Mouse (Mus musculus) hindbrain, embryonic 11.5 days (tissue): Measurements from ENCODE around the gene Pars2. TPM values are rescaled to one million over a fixed set of nuclear protein-coding genes. Genes with fewer than 3 reads are reported as not detected.

Experiments used
- ATAC-seq: fragments of 200-750 bp; cut with Nextera tagmentation; 2 replicates; pipeline ENCODE4 v1.8.0; 2017; ENCODE audit warnings: mild to moderate bottlenecking, moderate TSS enrichment, moderate library complexity; ENCODE audit not compliant: low FRiP score
- DNase-seq: peaks from one replicate; pipeline ENCODE4 v3.0.0-alpha.2; 2015; ENCODE audit warnings: low spot score
- H3K27ac ChIP-seq: fragments of 300-500 bp; sonication (generic); 2 replicates; pipeline ENCODE4 v1.5.1; 2014; ENCODE audit warnings: mild to moderate bottlenecking, low read depth, low read length
- H3K27me3 ChIP-seq: fragments of 300-500 bp; sonication (generic); 2 replicates; pipeline ENCODE4 v1.6.1; 2014; ENCODE audit warnings: mild to moderate bottlenecking, low read length, moderate library complexity, mixed read lengths; ENCODE audit not compliant: control insufficient read depth, insufficient read depth
- H3K36me3 ChIP-seq: fragments of 300-500 bp; sonication (generic); 2 replicates; pipeline ENCODE4 v1.6.1; 2014; ENCODE audit warnings: mild to moderate bottlenecking, low read length, moderate library complexity, mixed read lengths; ENCODE audit not compliant: control insufficient read depth, insufficient read depth
- H3K4me1 ChIP-seq: fragments of 300-500 bp; sonication (generic); replicated peaks from 2 replicates; pipeline ENCODE4 v1.6.1; 2014; ENCODE audit warnings: low read length, mixed read lengths; ENCODE audit not compliant: control insufficient read depth, insufficient read depth
- H3K4me2 ChIP-seq: fragments of 300-500 bp; sonication (generic); replicated peaks from 2 replicates; pipeline ENCODE4 v1.6.1; 2014; ENCODE audit warnings: mild to moderate bottlenecking, low read depth, low read length
- H3K4me3 ChIP-seq: fragments of 300-500 bp; sonication (generic); 2 replicates; pipeline ENCODE4 v1.5.1; 2014; ENCODE audit warnings: low read depth, low read length
- H3K9ac ChIP-seq: fragments of 300-500 bp; sonication (generic); 2 replicates; pipeline ENCODE4 v1.6.1; 2014; ENCODE audit warnings: low read depth, low read length
- H3K9me3 ChIP-seq: fragments of 300-500 bp; sonication (generic); 2 replicates; pipeline ENCODE4 v1.6.1; 2016; ENCODE audit warnings: low read length; ENCODE audit not compliant: control insufficient read depth
- WGBS: fragments of 180-500 bp; shearing (Covaris S2); extraction: QIAGEN DNeasy Blood & Tissue Kit; methylation state at CpG from one replicate; pipeline ENCODE4 v1.1.7; 2014; 5-methylcytosine and 5-hydroxymethylcytosine counted together
- polyA plus RNA-seq: library from polyadenylated mRNA; unstranded; fragments of >200 nt; fragmentation: Nextera tagmentation; extraction: Ambion mirVana; gene quantifications from 2 replicates; pipeline ENCODE4 v1.2.1, GENCODE M21; 2014

The Pars2 gene
- polyA plus RNA-seq, 1 experiment from 2014 or later, result 9.6 TPM

- no peaks in the 10 kb centered on the region for H3K9me3 ChIP-seq
- H3K4me3 ChIP-seq, result no peak within 1 kb of the TSS; the same call in 1 of the 2 replicates
- peaks cover 2% of the 10 kb centered on the region; the same call in 1 of the 2 replicates for H3K4me1 ChIP-seq
Measured at GRCm38 (mm10) chr4:106617056-106617455, 33.8 kb upstream of the Pars2 start, which contains the start of gene Lexm. Gene Lexm (minus strand): TSS chr4:106617241.

DNA sequence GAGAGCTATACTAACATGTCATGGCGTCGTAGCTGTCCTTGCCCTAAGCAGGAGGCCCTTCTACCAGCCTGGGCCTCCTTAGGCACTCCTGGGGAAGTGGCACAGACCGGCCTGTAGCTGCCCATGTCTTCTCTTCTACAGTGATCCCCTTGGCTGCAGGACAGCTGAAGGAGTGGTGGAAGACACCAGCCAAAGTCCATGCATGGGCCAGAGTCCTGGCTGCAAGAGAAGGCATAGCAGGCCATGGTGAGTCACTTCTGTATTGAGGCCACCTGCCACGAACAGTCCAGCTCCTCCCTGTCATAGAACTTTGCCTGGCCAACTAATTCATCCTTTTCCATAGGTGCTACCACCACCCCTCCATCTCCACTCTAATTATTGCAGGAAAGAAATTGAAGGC, 32.0 kb upstream of the Pars2 start:
- Histone ChIP-seq H3K4me2 (no peak overlapping the region), H3K4me3 (no peak overlapping the region), H3K36me3 (no peaks in the 10 kb centered on the region), H3K27ac (no peak overlapping the region), H3K4me1 (peaks cover 2% of the 10 kb centered on the region; the same call in 1 of the 2 replicates), H3K9me3 (no peaks in the 10 kb centered on the region), H3K27me3 (peaks cover 27% of the 10 kb centered on the region), H3K9ac (no peak overlapping the region)
- DNase-seq (no peak), ATAC-seq (no peak)
- WGBS, result 89% methylated on average over 4 of the region's 4 CpGs

More at GRCm38 (mm10) chr4:106617056-106617455, 33.8 kb upstream of the Pars2 start, which contains the start of gene Lexm:
- 1% methylated on average over 18 of the region's 19 CpGs for WGBS
- no peak within 1 kb of the TSS for H3K27ac ChIP-seq
- DNase-seq, result peak; percentile 31
- ATAC-seq, result no peak
- H3K4me2 ChIP-seq, result peak within 1 kb of the TSS; percentile 37
- H3K27me3 ChIP-seq, result peaks cover 9% of the 10 kb centered on the region
- H3K36me3 ChIP-seq, result no peaks in the 10 kb centered on the region
- no peak within 1 kb of the TSS for H3K9ac ChIP-seq

- Histone ChIP-seq H3K9me3 (no peaks in the 10 kb centered on the region), H3K36me3 (no peaks in the 10 kb centered on the region), H3K4me1 (0 out of 2 replicates have a peak, but pooled peaks cover 2% of the 10 kb centered on the region), H3K27me3 (peaks cover 29% of the 10 kb centered on the region), H3K4me2 (no peak overlapping the region), H3K9ac (no peak overlapping the region), H3K27ac (no peak overlapping the region), H3K4me3 (no peak overlapping the region)
- ATAC-seq (no peak), DNase-seq (no peak)
- 75% methylated on average over 3 of the region's 3 CpGs for WGBS
Measured at GRCm38 (mm10) chr4:106621428-106621827, 29.4 kb upstream of the Pars2 start.

DNA sequence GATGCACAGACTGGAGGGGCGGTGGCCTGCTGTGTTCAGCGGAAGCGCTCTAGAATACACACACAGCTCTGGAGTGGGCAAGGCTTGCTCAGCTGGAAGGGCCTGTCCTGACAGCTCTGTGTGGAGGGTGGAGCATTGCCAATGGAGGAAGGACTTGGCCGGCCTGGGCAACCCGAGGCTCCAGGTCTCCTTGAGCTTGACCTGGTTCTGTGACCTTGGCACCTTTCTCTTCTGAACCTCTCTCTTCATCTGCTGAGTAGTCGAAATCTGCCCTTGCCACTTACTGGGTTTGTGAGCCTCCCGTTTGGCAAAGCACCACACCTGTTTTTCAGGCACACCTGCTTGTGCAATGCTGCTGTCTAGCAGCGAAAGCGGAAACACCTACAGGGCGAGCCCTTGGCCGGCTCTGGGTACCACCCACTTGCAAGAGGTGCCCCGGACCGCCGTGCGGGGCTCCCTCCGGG, 28.8 kb upstream of the Pars2 start, which contains the start of gene Ttc22:
Ttc22 (plus strand) TSS at position 403 of the 464 bp plus-strand sequence.
- Histone ChIP-seq H3K9ac (no peak within 1 kb of the TSS), H3K9me3 (no peaks in the 10 kb centered on the region), H3K4me2 (no peak within 1 kb of the TSS), H3K27me3 (peaks cover 28% of the 10 kb centered on the region), H3K4me1 (0 out of 2 replicates have a peak, but pooled peaks cover under 1% of the 10 kb centered on the region), H3K27ac (no peak within 1 kb of the TSS), H3K4me3 (no peak within 1 kb of the TSS), H3K36me3 (no peaks in the 10 kb centered on the region)
- 22% methylated on average over 16 of the region's 16 CpGs for WGBS
- ATAC-seq (no peak), DNase-seq (no peak)

DNA sequence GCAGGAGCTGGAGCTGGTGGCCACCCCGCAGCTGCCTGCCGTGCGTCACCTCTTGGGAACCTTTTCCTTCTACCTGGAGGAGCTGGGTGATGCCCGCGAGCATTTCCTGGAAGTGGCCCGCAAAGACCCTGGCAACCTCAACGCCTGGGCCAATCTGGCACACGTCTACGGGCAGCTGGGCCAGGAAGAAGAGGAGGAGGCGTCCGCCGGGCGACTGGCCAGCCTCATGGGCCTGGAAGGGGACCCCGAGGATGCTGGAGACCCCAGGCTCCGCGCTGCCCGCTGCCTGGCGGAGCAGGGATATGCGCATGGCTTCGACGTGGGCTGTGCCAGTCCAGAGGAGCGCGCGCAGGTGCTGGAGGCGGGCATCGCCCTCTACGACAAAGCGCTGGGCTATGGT, 28.2 kb upstream of the Pars2 start:
- no peak overlapping the region for H3K4me3 ChIP-seq
- H3K4me2 ChIP-seq, result no peak overlapping the region
- H3K4me1 ChIP-seq, result no peaks in the 10 kb centered on the region
- H3K27me3 ChIP-seq, result peaks cover 27% of the 10 kb centered on the region
- no peak for ATAC-seq
- no peak for DNase-seq
- no peak overlapping the region for H3K9ac ChIP-seq
- no peaks in the 10 kb centered on the region for H3K9me3 ChIP-seq
- no peaks in the 10 kb centered on the region for H3K36me3 ChIP-seq
- no peak overlapping the region for H3K27ac ChIP-seq
- 39% methylated on average over 28 of the region's 28 CpGs for WGBS

GRCm38 (mm10) chr4:106624271-106624670, 26.6 kb upstream of the Pars2 start:
- Histone ChIP-seq H3K4me3 (no peak overlapping the region), H3K4me2 (no peak overlapping the region), H3K9ac (no peak overlapping the region), H3K36me3 (no peaks in the 10 kb centered on the region), H3K27me3 (peaks cover 27% of the 10 kb centered on the region), H3K27ac (no peak overlapping the region), H3K9me3 (no peaks in the 10 kb centered on the region), H3K4me1 (no peaks in the 10 kb centered on the region)
- 90% methylated on average over 10 of the region's 10 CpGs for WGBS
- DNase-seq (no peak), ATAC-seq (no peak)

- Histone ChIP-seq H3K9me3 (no peaks in the 10 kb centered on the region), H3K36me3 (no peaks in the 10 kb centered on the region), H3K27me3 (peaks cover 13% of the 10 kb centered on the region), H3K4me1 (0 out of 2 replicates have a peak, but pooled peaks cover 2% of the 10 kb centered on the region), H3K27ac (no peak overlapping the region), H3K4me2 (no peak overlapping the region), H3K4me3 (no peak overlapping the region), H3K9ac (no peak overlapping the region)
- WGBS, result 77% methylated on average over 5 of the region's 5 CpGs
- ATAC-seq (no peak), DNase-seq (no peak)
Measured at GRCm38 (mm10) chr4:106627809-106628208, 23.1 kb upstream of the Pars2 start.

DNA sequence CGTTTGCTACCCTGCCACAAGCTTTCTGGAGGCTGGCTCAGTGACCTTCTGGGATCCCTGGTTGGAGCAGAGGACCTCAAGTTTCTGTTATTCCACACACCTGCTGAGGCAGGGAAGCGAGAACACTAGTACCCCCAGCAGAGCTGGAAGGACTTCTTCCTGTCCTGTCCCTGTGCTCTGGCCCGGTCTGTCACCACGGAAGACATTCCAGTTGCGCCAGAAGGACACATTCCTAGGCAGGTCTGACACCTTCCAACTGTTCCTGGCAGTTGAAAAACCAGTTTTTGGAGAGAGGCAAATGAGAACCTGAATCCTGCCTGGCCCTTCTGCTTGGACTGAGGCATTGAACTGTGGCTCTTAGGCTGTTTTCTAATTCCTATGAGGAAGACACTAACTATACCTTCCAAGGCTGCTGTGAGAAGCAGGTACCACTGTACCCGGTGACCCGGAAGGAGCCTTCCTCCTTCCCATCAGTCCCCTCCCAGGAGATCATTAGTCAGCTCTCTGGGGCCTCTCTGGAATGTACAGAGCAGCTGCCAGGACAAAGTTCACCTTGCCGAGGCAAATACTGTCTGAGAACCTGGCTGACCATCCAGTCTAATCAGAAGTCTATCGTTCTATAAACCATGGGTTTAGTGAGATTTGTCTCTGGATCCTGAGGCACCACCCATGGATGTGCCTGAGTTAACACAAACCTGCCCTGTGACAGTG, 22.1 kb upstream of the Pars2 start:
- Histone ChIP-seq H3K27me3 (peaks cover 3% of the 10 kb centered on the region), H3K4me2 (no peak overlapping the region), H3K4me1 (0 out of 2 replicates have a peak, but pooled peaks cover 2% of the 10 kb centered on the region), H3K9ac (no peak overlapping the region), H3K4me3 (no peak overlapping the region), H3K27ac (no peak overlapping the region), H3K36me3 (no peaks in the 10 kb centered on the region), H3K9me3 (no peaks in the 10 kb centered on the region)
- ATAC-seq, result no peak
- no peak for DNase-seq
- WGBS, result 60% methylated on average over 9 of the region's 9 CpGs

GRCm38 (mm10) chr4:106629374-106629773, 21.5 kb upstream of the Pars2 start:
- 73% methylated on average over 5 of the region's 5 CpGs for WGBS
- H3K36me3 ChIP-seq, result no peaks in the 10 kb centered on the region
- no peak for ATAC-seq
- no peak for DNase-seq
- no peaks in the 10 kb centered on the region for H3K27me3 ChIP-seq
- no peak overlapping the region for H3K27ac ChIP-seq
- no peak overlapping the region for H3K9ac ChIP-seq
- H3K9me3 ChIP-seq, result no peaks in the 10 kb centered on the region
- 0 out of 2 replicates have a peak, but pooled peaks cover 2% of the 10 kb centered on the region for H3K4me1 ChIP-seq
- H3K4me3 ChIP-seq, result no peak overlapping the region
- H3K4me2 ChIP-seq, result no peak overlapping the region
